Mouse (Mus musculus): Measurements from ENCODE around the gene Rpl36al.

Gene Rpl36al

GRCm38 (mm10) chr12:69158765-69159577 lies 24.9 kb downstream of the Rpl36al start, which contains the start of gene Rps29:
TSS of gene Rps29 (minus strand) at chr12:69159186.
- peak; percentile 100 for DNase-seq (ENCODE audit: low read depth, low spot score)

GRCm38 (mm10) chr12:69158366-69158764 lies 25.5 kb downstream of the Rpl36al start:
- DNase-seq (ENCODE audit: low read depth, low spot score), result no peak

GRCm38 (mm10) chr12:69157107-69157506 lies 26.8 kb downstream of the Rpl36al start:
- no peak for DNase-seq (ENCODE audit: low read depth, low spot score)

GRCm38 (mm10) chr12:69156436-69156835 lies 27.4 kb downstream of the Rpl36al start:
- DNase-seq (ENCODE audit: low read depth, low spot score), result no peak

- DNase-seq (ENCODE audit: low read depth, low spot score), result no peak
These were observed 28.0 kb downstream of the Rpl36al start for GRCm38 (mm10) chr12:69155923-69156322.

GRCm38 (mm10) chr12:69150049-69150448 lies 33.8 kb downstream of the Rpl36al start:
- DNase-seq (ENCODE audit: low read depth, low spot score), result no peak

GRCm38 (mm10) chr12:69147166-69147735 lies 36.6 kb downstream of the Rpl36al start:
- no peak for DNase-seq (ENCODE audit: low read depth, low spot score)

GRCm38 (mm10) chr12:69143460-69143859 lies 40.4 kb downstream of the Rpl36al start:
- no peak for DNase-seq (ENCODE audit: low read depth, low spot score)

- DNase-seq (ENCODE audit: low read depth, low spot score), result no peak
These were observed 44.0 kb downstream of the Rpl36al start for GRCm38 (mm10) chr12:69139841-69140240.

GRCm38 (mm10) chr12:69139201-69139600 lies 44.7 kb downstream of the Rpl36al start:
- no peak for DNase-seq (ENCODE audit: low read depth, low spot score)

Measured in mesoderm, embryonic 11.5 days (tissue).